Mouse (Mus musculus): ENCODE data around the gene Dydc2.

GRCm38 (mm10) chr14:41072944-41073275, 3.9 kb upstream of the Dydc2 start:
- TF ChIP-seq CTCF (IDR thresholded peaks at IDR 0.05; ENCODE audit: low read depth, low read length) (no peak), POLR2A (IDR thresholded peaks at IDR 0.05; ENCODE audit: extremely low read depth, insufficient read depth, low read length) (no peak)
